Mouse (Mus musculus): ENCODE results near the gene Gm14408. TPM values are rescaled to one million over a fixed set of nuclear protein-coding genes. Genes with fewer than 3 reads are reported as not detected.
"Not testable (repeated sequence)": the region's sequence is repeated elsewhere in the genome, so short reads cannot be mapped to it uniquely, and the experiment has no call there.

The Gm14408 gene
- polyA plus RNA-seq (2015; fragmentation: Nextera tagmentation; extraction: Ambion mirVana): not detected in 2 replicates

- H3K4me2 ChIP-seq; H3K36me3 ChIP-seq; H3K9ac ChIP-seq; H3K27ac ChIP-seq; H3K9me3 ChIP-seq (replicated peaks); H3K4me3 ChIP-seq (replicated peaks); H3K4me1 ChIP-seq; H3K27me3 ChIP-seq; ATAC-seq (replicated peaks; ENCODE audit: low FRiP score): not testable (repeated sequence)
- WGBS: 92% methylated on average over 1 of the region's 3 CpGs
These were observed at the start of gene Gm14408 for GRCm38 (mm10) chr2:176830840-176831239. Gene Gm14408, plus strand, starts transcription at chr2:176831140.

GRCm38 (mm10) chr2:176798312-176798711 is 32.6 kb upstream of the Gm14408 start, which contains the start of gene Gm14295:
Gene Gm14295, plus strand, starts transcription at chr2:176798612.
- not testable (repeated sequence) for H3K27ac ChIP-seq; ATAC-seq (replicated peaks; ENCODE audit: low FRiP score); H3K36me3 ChIP-seq; H3K4me1 ChIP-seq; H3K9me3 ChIP-seq (replicated peaks); H3K27me3 ChIP-seq
- no CpG with 5 or more reads among the region's 6 CpGs for WGBS
- Histone ChIP-seq H3K4me2 (peak within 1 kb of the TSS; percentile 52), H3K4me3 (replicated peaks) (peak within 1 kb of the TSS; percentile 47), H3K9ac (0 out of 2 replicates have a peak within 1 kb of the TSS, but pooled peaks have one; percentile 23)

DNA sequence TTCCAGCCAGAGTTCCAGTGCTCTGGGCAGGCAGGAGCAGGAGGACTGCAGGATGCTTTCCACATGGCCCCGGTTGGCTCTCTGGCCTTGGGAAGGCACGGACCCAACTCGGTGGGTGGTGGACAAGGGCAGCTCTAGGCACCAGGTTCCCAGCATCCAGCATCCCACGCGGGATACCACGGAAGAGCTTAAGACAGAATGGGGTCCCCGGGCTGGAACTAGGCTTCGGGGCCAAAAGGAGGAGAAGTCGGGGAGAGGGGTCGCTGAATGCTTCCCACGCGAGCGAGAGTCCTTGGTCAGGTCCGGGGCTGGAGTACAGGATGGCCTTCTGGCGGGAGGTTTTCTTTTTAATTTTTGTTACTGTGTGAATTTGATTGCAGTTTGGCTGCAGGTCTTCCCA is 32.2 kb upstream of the Gm14408 start:
- not testable (repeated sequence) for H3K4me1 ChIP-seq; ATAC-seq (replicated peaks; ENCODE audit: low FRiP score); H3K9me3 ChIP-seq (replicated peaks); H3K27ac ChIP-seq; H3K27me3 ChIP-seq; H3K36me3 ChIP-seq
- Histone ChIP-seq H3K9ac (0 out of 2 replicates have a peak overlapping the region, but pooled peaks have one; percentile 23), H3K4me3 (replicated peaks) (peak overlapping the region; percentile 47), H3K4me2 (peak overlapping the region; percentile 52)
- 12% methylated on average over 15 of the region's 15 CpGs for WGBS

Other genes starting within 250 kb of the Gm14408 start
- 21.4 and 24.9 TPM in 2 replicates for gene Gm14308, start 194.8 kb upstream of the Gm14408 start, polyA plus RNA-seq (2015; fragmentation: Nextera tagmentation; extraction: Ambion mirVana)
- gene Zfp973, start 160.6 kb upstream of the Gm14408 start, polyA plus RNA-seq (2015; fragmentation: Nextera tagmentation; extraction: Ambion mirVana): 7.7 and 9.4 TPM in 2 replicates
- gene Gm14305, start 122.8 kb upstream of the Gm14408 start, polyA plus RNA-seq (2015; fragmentation: Nextera tagmentation; extraction: Ambion mirVana): 23.1 and 25.7 TPM in 2 replicates
- 11.1 and 14.6 TPM in 2 replicates for gene Gm14295, start 32.5 kb upstream of the Gm14408 start, polyA plus RNA-seq (2015; fragmentation: Nextera tagmentation; extraction: Ambion mirVana)
- 12.5 and 12.7 TPM in 2 replicates for gene Gm14296, start 96.7 kb downstream of the Gm14408 start, polyA plus RNA-seq (2015; fragmentation: Nextera tagmentation; extraction: Ambion mirVana)
- 8.4 and 11.2 TPM in 2 replicates for gene Gm14419, start 169.8 kb downstream of the Gm14408 start, polyA plus RNA-seq (2015; fragmentation: Nextera tagmentation; extraction: Ambion mirVana)
- gene Gm14401, start 243.2 kb downstream of the Gm14408 start, polyA plus RNA-seq (2015; fragmentation: Nextera tagmentation; extraction: Ambion mirVana): 0.14 TPM in 1 of 2 replicates, not detected in the other

Data from kidney, embryonic 15.5 days (tissue).